Mouse (Mus musculus) urinary bladder, postnatal 0 days (tissue): ENCODE results near the gene Xpo5. TPM values are rescaled to one million over a fixed set of nuclear protein-coding genes. Genes with fewer than 3 reads are reported as not detected.

Experiments used
- microRNA counts: library from miRNA; unstranded; fragments of <30 nt; microRNA quantifications from one replicate; lab custom pipeline; 2016
- microRNA-seq: library from miRNA; unstranded; fragments of <30 nt; microRNA quantifications from one replicate; pipeline ENCODE4, GENCODE M21; 2016
- polyA plus RNA-seq: library from polyadenylated mRNA; unstranded; fragments of >200 nt; fragmentation: Nextera tagmentation; extraction: Ambion mirVana; gene quantifications from 2 replicates; pipeline ENCODE4 v1.2.1, GENCODE M21; 2015

Gene Xpo5
- 13.0 and 15.6 TPM in 2 replicates for polyA plus RNA-seq

GRCm38 (mm10) chr17:46202421-46203071 is at the start of gene Xpo5, which contains the start of gene Polh:
Xpo5 (plus strand) TSS chr17:46202782.
Polh (minus strand) TSS chr17:46202645.

DNA sequence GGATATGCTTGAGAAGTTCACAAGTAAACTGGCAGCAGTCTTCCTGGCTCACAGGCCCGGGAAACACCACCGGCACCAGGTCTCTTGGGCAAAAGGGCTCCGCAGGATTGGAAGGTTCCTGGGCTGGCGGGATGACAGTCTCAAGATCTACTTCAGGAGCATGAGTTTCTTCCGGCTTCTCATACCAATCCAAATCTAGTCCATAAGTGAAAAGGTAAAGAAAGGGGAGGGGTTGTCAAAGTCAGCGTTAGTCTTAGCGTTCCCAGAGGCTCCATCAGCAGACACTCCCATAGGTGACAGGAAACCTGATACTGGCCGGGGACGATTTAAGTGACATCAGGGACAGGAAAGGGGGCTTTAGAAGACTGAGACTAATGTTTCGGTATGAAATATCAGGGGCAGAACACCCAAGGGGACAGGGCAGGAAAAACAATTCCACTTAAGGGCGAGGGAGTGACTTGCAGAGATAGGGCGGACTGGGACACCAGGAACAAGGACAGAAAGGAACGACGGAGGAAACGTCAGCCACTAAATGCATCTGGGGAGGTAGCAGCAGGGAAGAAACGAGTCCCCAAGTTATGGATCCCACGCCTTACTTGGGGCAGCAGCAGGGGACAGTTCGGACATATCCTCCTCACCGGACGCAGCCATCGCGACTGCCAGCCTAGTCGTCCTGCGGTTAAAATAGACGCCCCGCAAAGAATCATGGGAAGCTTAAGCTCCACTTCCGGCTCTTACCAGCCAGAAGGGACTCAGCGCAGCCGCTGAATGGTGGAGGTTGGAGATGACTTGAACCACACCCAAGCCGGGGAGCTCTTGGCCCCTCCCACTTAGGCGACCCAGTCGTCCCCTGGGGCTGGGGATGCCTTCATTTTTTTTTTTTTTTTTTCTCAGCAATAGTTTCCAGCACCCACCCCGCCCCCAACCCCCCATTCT is 49.5 kb upstream of the Xpo5 start, which contains the start of gene Mad2l1bp:
Mad2l1bp (minus strand) TSS at position 707 of the 936 bp plus-strand sequence.

GRCm38 (mm10) chr17:46160686-46161085 is 41.9 kb upstream of the Xpo5 start, which contains the start of gene Gtpbp2:
Gtpbp2 (plus strand) TSS chr17:46161032.

DNA sequence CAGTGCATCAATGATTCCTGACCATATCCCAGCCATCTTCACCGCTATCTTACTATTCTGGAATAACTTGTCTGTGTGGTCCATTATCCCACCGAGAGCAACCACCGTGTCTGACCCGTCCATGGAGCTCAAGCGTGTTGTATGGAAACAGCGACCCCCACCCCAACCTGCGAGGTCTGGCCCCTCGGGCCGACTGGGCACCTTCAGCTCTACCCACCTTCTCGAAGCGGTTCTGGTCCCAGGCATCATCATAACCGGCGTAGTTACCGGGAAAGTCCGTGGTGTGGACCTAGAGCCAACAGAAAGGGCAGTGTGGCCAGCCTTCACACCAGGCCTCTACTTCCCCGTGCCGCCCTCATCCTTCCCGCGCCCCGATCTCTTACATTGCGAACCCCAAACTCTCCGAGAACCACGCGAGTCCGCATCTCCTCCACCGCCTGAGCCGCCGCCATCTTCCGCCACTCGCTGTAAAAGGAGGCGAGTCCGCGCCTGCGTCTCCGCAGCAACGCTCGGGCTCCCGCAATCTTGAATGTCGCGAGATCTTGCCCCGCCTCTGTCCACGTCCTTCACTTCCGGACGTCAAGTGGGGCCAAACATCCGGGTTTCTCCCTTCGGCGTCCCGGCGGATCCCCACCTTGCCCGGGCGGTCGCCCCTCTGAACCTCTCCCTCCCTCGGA is 45.1 kb downstream of the Xpo5 start, which contains the start of the genes Polr1c and Yipf3:
Polr1c (minus strand) TSS at position 543 of the 677 bp plus-strand sequence.
Yipf3 (plus strand) TSS at position 569 of the 677 bp plus-strand sequence.

GRCm38 (mm10) chr17:46253452-46254084 is 51.0 kb downstream of the Xpo5 start, which contains the start of gene Lrrc73:
Lrrc73 (plus strand) TSS chr17:46253531.

GRCm38 (mm10) chr17:46282483-46283123 is 80.0 kb downstream of the Xpo5 start, which contains the start of gene Tjap1:
Tjap1 (minus strand) TSS chr17:46283026.

MicroRNAs encoded within 50 kb of the gene (microRNA counts, 519-probe panel; counts per million panel counts)
- microRNA mmu-miR-693-3p (lab: Ali Mortazavi, UCI): not detected
- microRNA mmu-miR-693-5p (lab: Ali Mortazavi, UCI): not detected

Small RNA genes within 50 kb of the gene (microRNA-seq; reads per million reads assigned to microRNA genes)
- not detected for gene Mir693

Other genes with a start within 250 kb of the Xpo5 start
- 2.1 and 2.5 TPM in 2 replicates for gene Vegfa, start 170.4 kb upstream of the Xpo5 start, polyA plus RNA-seq
- gene Mrps18a, start 91.8 kb upstream of the Xpo5 start, polyA plus RNA-seq: 73.0 and 78.2 TPM in 2 replicates
- gene Rsph9, start 58.6 kb upstream of the Xpo5 start, polyA plus RNA-seq: 4.6 and 4.9 TPM in 2 replicates
- 18.7 and 20.4 TPM in 2 replicates for gene Mad2l1bp, start 49.2 kb upstream of the Xpo5 start, polyA plus RNA-seq
- 13.4 and 15.1 TPM in 2 replicates for gene Gtpbp2, start 41.8 kb upstream of the Xpo5 start, polyA plus RNA-seq
- gene Polh, start 137 bp upstream of the Xpo5 start, polyA plus RNA-seq: 7.7 and 11.9 TPM in 2 replicates
- 39.0 TPM in 2 replicates for gene Polr1c, start 45.3 kb downstream of the Xpo5 start, polyA plus RNA-seq
- gene Yipf3, start 45.3 kb downstream of the Xpo5 start, polyA plus RNA-seq: 109 and 124 TPM in 2 replicates
- 0.43 and 0.46 TPM in 2 replicates for gene Lrrc73, start 50.7 kb downstream of the Xpo5 start, polyA plus RNA-seq
- 27.2 and 28.3 TPM in 2 replicates for gene Tjap1, start 80.2 kb downstream of the Xpo5 start, polyA plus RNA-seq
- gene Dlk2, start 94.6 kb downstream of the Xpo5 start, polyA plus RNA-seq: 15.5 and 16.6 TPM in 2 replicates
- 3.4 and 4.0 TPM in 2 replicates for gene Abcc10, start 125.6 kb downstream of the Xpo5 start, polyA plus RNA-seq
- gene Zfp318, start 180.9 kb downstream of the Xpo5 start, polyA plus RNA-seq: 5.7 and 6.6 TPM in 2 replicates
- gene Crip3, start 226.1 kb downstream of the Xpo5 start, polyA plus RNA-seq: not detected in 2 replicates
- gene Slc22a7, start 235.7 kb downstream of the Xpo5 start, polyA plus RNA-seq: not detected in 2 replicates